Mouse (Mus musculus) thymus, adult 2 months (tissue): Measurements from ENCODE around the gene 2510039O18Rik. TPM values are rescaled to one million over a fixed set of nuclear protein-coding genes. Genes with fewer than 3 reads are reported as not detected.

Experiments
- DNase-seq: peaks from one replicate; pipeline ENCODE4 v3.0.0; 2021
- H3K27ac ChIP-seq: fragments of 200-500 bp; 2 replicates; pipeline ENCODE4 v1.5.1; 2012; ENCODE audit warnings: low read length, control low read depth; ENCODE audit not compliant: control insufficient read depth, insufficient read depth
- H3K27me3 ChIP-seq: fragments of 200-500 bp; 2 replicates; pipeline ENCODE4 v1.6.1; 2012; ENCODE audit warnings: mild to moderate bottlenecking, low read length, moderate library complexity, mixed read lengths; ENCODE audit not compliant: control insufficient read depth, insufficient read depth
- H3K36me3 ChIP-seq: fragments of 200-500 bp; 2 replicates; pipeline ENCODE4 v1.6.1; 2012; ENCODE audit warnings: mild to moderate bottlenecking, low read length, moderate library complexity; ENCODE audit not compliant: control insufficient read depth, insufficient read depth
- H3K4me1 ChIP-seq: fragments of 200-500 bp; replicated peaks from 2 replicates; pipeline ENCODE4 v1.6.1; 2012; ENCODE audit warnings: low read length; ENCODE audit not compliant: control insufficient read depth, insufficient read depth
- H3K4me3 ChIP-seq: fragments of 200-500 bp; 2 replicates; pipeline ENCODE4 v1.5.1; 2012; ENCODE audit warnings: mild to moderate bottlenecking, low read length, control low read depth, moderate library complexity; ENCODE audit not compliant: control insufficient read depth, insufficient read depth
- CTCF ChIP-seq: fragments of 200-500 bp; IDR thresholded peaks from 2 replicates; pipeline ENCODE4 v1.5.1; 2012; ENCODE audit warnings: mild to moderate bottlenecking, control low read depth, low read length, moderate library complexity, borderline replicate concordance; ENCODE audit not compliant: control insufficient read depth, poor library complexity, insufficient read depth; ENCODE audit errors: extremely low read depth
- POLR2A ChIP-seq: fragments of 200-500 bp; IDR thresholded peaks from 2 replicates; pipeline ENCODE4 v1.6.1; 2012; ENCODE audit warnings: mild to moderate bottlenecking, low read length, control low read depth, moderate library complexity; ENCODE audit not compliant: control insufficient read depth, poor library complexity, insufficient read depth; ENCODE audit errors: extremely low read depth
- WGBS: fragments of 180-500 bp; shearing (Covaris S2); methylation state at CpG from one replicate; pipeline ENCODE4 v1.1.7; 2018; 5-methylcytosine and 5-hydroxymethylcytosine counted together
- polyA plus RNA-seq: library from polyadenylated mRNA; depleted of rRNA; stranded (reverse); fragments of >200 nt; gene quantifications from 2 replicates; pipeline ENCODE4 v1.2.3, GENCODE M21; 2012; rRNA removed

Gene 2510039O18Rik
- polyA plus RNA-seq, 1 experiment: 170 TPM

DNA sequence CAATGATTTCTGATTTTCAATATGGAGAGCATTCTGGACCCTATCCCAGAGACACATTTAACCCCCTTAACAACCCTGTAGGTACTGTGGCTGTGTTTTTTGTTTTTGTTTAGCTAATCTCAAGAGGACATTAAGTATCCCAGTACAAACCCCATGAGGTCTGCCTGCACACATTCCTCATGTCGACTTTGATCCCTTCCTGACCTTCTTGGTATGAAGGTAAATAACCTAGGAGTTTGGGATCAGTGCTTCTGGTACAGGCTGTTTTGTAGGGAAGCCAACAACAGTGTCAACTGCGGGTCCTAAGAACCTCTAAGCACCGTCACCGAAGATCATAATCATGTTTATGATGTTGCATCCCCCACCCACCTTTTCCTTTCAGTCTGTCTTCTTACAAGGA is 37.0 kb downstream of the 2510039O18Rik start:
- Histone ChIP-seq H3K27ac (no peak overlapping the region), H3K4me3 (no peak overlapping the region), H3K4me1 (no peaks in the 10 kb centered on the region), H3K27me3 (no peaks in the 10 kb centered on the region), H3K36me3 (no peaks in the 10 kb centered on the region)
- 83% methylated on average over 4 of the region's 4 CpGs for WGBS
- TF ChIP-seq POLR2A: no peak
- no peak for TF ChIP-seq CTCF
- no peak for DNase-seq

DNA sequence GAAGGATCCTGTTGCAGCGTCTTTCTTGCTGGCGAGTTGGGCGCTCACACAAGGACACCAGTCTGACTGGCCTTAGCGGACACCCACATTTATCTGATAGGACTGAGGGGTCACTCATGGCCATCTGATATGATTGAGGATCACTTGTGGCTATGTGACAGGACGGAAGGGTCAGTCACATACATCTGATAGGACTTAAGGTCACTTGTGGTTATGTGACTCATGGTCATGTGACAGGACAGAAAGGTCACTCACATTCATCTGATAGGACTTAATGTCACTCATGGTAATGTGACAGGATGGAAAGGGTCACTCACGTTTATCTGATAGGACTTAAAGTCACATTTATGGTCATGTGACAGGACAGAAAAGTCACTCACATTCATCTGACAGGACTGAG is 37.7 kb downstream of the 2510039O18Rik start:
- no peaks in the 10 kb centered on the region for H3K27me3 ChIP-seq
- no peaks in the 10 kb centered on the region for H3K36me3 ChIP-seq
- TF ChIP-seq CTCF (no peak), POLR2A (no peak)
- DNase-seq: no peak
- no peak overlapping the region for H3K27ac ChIP-seq
- no peak overlapping the region for H3K4me3 ChIP-seq
- 94% methylated on average over 6 of the region's 6 CpGs for WGBS
- no peaks in the 10 kb centered on the region for H3K4me1 ChIP-seq

GRCm38 (mm10) chr4:147979441-147979860 is 38.8 kb downstream of the 2510039O18Rik start:
- Histone ChIP-seq H3K36me3 (no peaks in the 10 kb centered on the region), H3K4me3 (no peak overlapping the region), H3K27me3 (no peaks in the 10 kb centered on the region), H3K4me1 (no peaks in the 10 kb centered on the region), H3K27ac (no peak overlapping the region)
- TF ChIP-seq CTCF: no peak
- no peak for TF ChIP-seq POLR2A
- DNase-seq: no peak
- WGBS: 82% methylated on average over 7 of the region's 7 CpGs

DNA sequence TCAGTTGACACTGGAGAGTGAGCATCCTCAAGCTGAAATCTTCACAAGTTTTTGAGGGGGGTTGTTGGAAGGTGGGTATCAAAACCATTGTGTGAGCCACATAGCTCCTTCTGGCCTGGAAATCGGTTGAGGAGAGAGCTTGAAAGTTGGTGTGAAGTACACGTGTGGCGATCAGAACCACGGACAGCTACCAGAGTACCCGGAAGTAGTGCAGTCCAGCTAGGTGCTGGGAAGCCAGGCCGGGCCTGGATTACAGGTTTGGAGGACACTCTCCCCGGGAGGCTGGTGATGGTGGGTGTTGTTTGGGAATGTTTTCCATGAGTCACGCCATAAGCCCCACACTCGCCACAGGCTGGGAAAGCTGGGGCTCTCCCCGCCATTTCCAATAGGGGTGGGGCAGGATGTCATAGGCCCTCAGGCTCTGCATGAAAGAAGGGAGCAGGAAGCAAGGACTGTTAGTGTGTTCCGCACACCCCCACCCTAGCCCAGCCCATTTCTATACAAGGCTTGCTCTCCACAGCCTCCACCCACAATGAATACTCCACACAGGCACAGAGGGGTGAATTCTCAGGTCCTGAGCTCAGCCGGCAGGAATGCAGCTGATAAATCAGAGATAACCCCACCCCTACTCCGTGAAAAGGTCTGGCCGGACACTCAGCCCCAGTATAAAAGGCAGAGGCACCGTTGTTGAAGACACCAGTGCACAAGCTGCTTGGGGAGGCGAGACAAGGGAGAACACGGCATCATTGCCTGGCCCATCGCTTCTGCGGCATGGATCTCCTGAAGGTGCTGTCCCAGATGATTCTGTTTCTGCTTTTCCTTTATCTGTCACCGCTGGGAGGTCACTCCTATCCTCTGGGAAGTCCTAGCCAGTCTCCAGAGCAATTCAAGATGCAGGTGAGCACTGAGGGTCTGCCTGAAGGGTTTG is 44.8 kb downstream of the 2510039O18Rik start, which contains the start of gene Nppb:
Gene Nppb, plus strand, starts transcription at position 584 of the 928 bp plus-strand sequence.
- no peak for TF ChIP-seq CTCF
- no peak for TF ChIP-seq POLR2A
- no peak within 1 kb of the TSS for H3K4me3 ChIP-seq
- no peak within 1 kb of the TSS for H3K27ac ChIP-seq
- H3K27me3 ChIP-seq: no peaks in the 10 kb centered on the region
- 0 out of 2 replicates have a peak, but pooled peaks cover 2% of the 10 kb centered on the region for H3K4me1 ChIP-seq
- DNase-seq: no peak
- 32% methylated on average over 20 of the region's 20 CpGs for WGBS
- no peaks in the 10 kb centered on the region for H3K36me3 ChIP-seq

DNA sequence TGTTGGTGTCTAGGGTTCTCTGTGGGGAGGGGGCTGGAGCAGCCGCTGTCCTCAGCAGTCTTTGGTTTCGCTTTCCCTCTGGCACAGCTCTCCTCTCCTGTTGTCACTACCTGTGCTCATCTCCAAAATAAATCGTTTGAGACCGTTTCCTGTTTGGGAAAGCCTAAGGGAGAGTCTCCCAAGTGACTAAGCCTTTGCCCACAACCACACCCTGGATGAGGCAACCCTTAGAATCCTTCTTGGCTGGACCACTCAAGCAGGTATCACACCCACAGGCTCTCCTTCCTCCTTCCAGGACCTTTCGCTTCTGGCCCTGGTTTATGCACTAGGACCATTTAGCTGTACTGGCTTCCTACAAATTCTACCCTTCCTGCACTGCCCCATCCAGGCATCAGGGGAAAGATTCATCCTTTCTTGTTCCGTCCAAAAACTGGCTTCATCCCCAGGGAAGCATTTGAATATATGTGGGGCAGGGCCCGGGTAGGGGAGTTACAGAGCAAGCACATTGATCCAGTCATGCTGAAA is 52.9 kb downstream of the 2510039O18Rik start:
- Histone ChIP-seq H3K27me3 (no peaks in the 10 kb centered on the region), H3K36me3 (no peaks in the 10 kb centered on the region), H3K27ac (no peak overlapping the region), H3K4me3 (no peak overlapping the region), H3K4me1 (no peaks in the 10 kb centered on the region; the same call in 1 of the 2 replicates)
- WGBS: 52% methylated on average over 7 of the region's 7 CpGs
- TF ChIP-seq POLR2A (no peak), CTCF (no peak)
- DNase-seq: no peak

DNA sequence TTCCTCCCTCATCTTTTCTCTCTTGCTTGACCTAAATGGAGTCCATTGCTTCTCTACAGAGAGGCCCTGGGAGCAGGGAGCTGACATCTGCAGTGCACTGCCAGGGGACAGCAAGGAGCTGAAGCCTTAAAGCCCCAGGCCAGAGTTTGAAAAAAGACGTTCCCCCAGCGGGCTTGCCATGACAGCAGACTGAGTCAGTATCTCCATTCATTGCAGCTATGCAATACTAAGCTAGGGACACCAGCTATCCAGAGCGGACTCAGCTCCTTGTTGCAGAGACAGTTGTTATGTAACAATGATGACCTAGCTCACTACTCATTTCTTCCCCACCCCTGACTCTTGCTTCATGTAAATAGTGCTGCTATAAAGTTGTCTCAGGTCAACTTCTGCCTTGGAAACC is 54.6 kb downstream of the 2510039O18Rik start:
- TF ChIP-seq POLR2A (no peak), CTCF (no peak)
- Histone ChIP-seq H3K4me3 (no peak overlapping the region), H3K27ac (no peak overlapping the region), H3K27me3 (no peaks in the 10 kb centered on the region), H3K36me3 (no peaks in the 10 kb centered on the region), H3K4me1 (no peaks in the 10 kb centered on the region; the same call in 1 of the 2 replicates)
- no peak for DNase-seq
- WGBS: 88% methylated on average over 3 of the region's 3 CpGs

Other genes starting within 250 kb of the 2510039O18Rik start
- gene Zfp534, start 238.3 kb upstream of the 2510039O18Rik start, polyA plus RNA-seq: 0.03 TPM in 1 of 2 replicates, not detected in the other
- gene Zfp984, start 131.1 kb upstream of the 2510039O18Rik start, polyA plus RNA-seq: 0.84 and 1.3 TPM in 2 replicates
- gene Zfp933, start 92.5 kb upstream of the 2510039O18Rik start, polyA plus RNA-seq: 1.3 and 1.5 TPM in 2 replicates
- gene Miip, start 72.1 kb upstream of the 2510039O18Rik start, polyA plus RNA-seq: 167 and 170 TPM in 2 replicates
- 3.0 and 3.7 TPM in 2 replicates for gene Fv1, start 71.9 kb upstream of the 2510039O18Rik start, polyA plus RNA-seq
- 40.4 and 50.2 TPM in 2 replicates for gene Mfn2, start 36.2 kb upstream of the 2510039O18Rik start, polyA plus RNA-seq
- 21.2 and 28.9 TPM in 2 replicates for gene Plod1, start 4.1 kb upstream of the 2510039O18Rik start, polyA plus RNA-seq
- 0.24 and 2.3 TPM in 2 replicates for gene Nppb, start 44.9 kb downstream of the 2510039O18Rik start, polyA plus RNA-seq
- gene Nppa, start 59.8 kb downstream of the 2510039O18Rik start, polyA plus RNA-seq: 1.6 and 195 TPM in 2 replicates
- gene Clcn6, start 97.9 kb downstream of the 2510039O18Rik start, polyA plus RNA-seq: 37.9 and 39.4 TPM in 2 replicates
- 28.3 and 30.2 TPM in 2 replicates for gene Mthfr, start 98.2 kb downstream of the 2510039O18Rik start, polyA plus RNA-seq
- 98.0 and 106 TPM in 2 replicates for gene Agtrap, start 147.1 kb downstream of the 2510039O18Rik start, polyA plus RNA-seq
- gene Mad2l2, start 189.5 kb downstream of the 2510039O18Rik start, polyA plus RNA-seq: 32.9 and 37.7 TPM in 2 replicates
- 0.26 and 0.34 TPM in 2 replicates for gene Draxin, start 189.8 kb downstream of the 2510039O18Rik start, polyA plus RNA-seq
- gene Fbxo6, start 211.2 kb downstream of the 2510039O18Rik start, polyA plus RNA-seq: 41.8 and 50.9 TPM in 2 replicates
- 31.2 and 34.5 TPM in 2 replicates for gene Fbxo44, start 219.6 kb downstream of the 2510039O18Rik start, polyA plus RNA-seq
- 0.66 and 1.5 TPM in 2 replicates for gene Fbxo2, start 219.7 kb downstream of the 2510039O18Rik start, polyA plus RNA-seq